Mouse (Mus musculus): ENCODE measurements around the gene Nr1d1.

GRCm38 (mm10) chr11:98810686-98811085 is 35.6 kb upstream of the Nr1d1 start:
- TF ChIP-seq CTCF (conservative IDR thresholded peaks at IDR 0.05 in 1 of 2, IDR thresholded peaks at IDR 0.05 in 1 of 2; ENCODE audit: low read depth in 2 of 2, low read length in 2 of 2) (no peak), HCFC1 (IDR thresholded peaks at IDR 0.05; ENCODE audit: low read depth, low read length) (no peak), USF1 (IDR thresholded peaks at IDR 0.05; ENCODE audit: low read depth, low read length) (no peak), ETS1 (conservative IDR thresholded peaks at IDR 0.05; ENCODE audit: low read depth, low read length) (no peak), RAD21 (IDR thresholded peaks at IDR 0.05; ENCODE audit: low read depth, low read length) (no peak), POLR2A (IDR thresholded peaks at IDR 0.05; ENCODE audit: low read depth, low read length) (no peak), UBTF (IDR thresholded peaks at IDR 0.05; ENCODE audit: low read depth, low read length) (no peak), ZNF384 (IDR thresholded peaks at IDR 0.05; ENCODE audit: low read depth, low read length) (no peak), SMC3 (IDR thresholded peaks at IDR 0.05; ENCODE audit: low read depth, low read length) (no peak), KAT2A (IDR thresholded peaks at IDR 0.05; ENCODE audit: insufficient replicate concordance, low read length) (no peak), JUND (conservative IDR thresholded peaks at IDR 0.05; ENCODE audit: low read depth, low read length) (no peak), MAZ (IDR thresholded peaks at IDR 0.05; ENCODE audit: low read depth, low read length) (no peak)
